In the genomic region with DNA sequence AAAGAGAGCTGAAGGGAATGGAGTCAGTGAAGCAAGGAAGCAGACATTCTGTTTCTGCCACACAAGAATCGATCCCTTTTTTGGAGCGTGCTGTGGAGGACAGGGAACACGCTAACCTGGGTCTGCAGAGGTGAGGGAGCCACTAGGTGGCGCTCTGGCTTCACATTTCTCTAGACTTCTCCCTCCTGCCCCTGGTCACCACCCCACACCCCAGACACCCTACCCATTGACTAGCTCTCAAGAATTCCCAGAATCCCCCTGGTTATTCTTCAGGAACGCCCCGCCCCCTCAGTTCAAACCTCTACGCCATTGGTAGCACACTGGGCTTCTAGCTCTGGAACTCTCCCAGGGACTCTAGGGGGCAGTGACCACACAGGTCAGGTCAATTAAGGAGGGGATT, we compare ENCODE assay signal across 8 mouse cellular contexts. TPM values are rescaled to one million over a fixed set of nuclear protein-coding genes. Genes with fewer than 3 reads are reported as not detected.
A peak's percentile ranks its signal among the peaks of the same experiment; 100 is the strongest.
DNase-seq lines count a peak whose midpoint lies in the region; ATAC-seq lines count a peak whose summit lies in the region.

No protein-coding gene starts in this region.

- ATAC-seq in hindbrain, embryonic 13.5 days (ENCODE audit: low FRiP score): peak; percentile 70

- no peak overlapping the region for H3K4me2 ChIP-seq in hindbrain, embryonic 13.5 days

- DNase-seq in adrenal gland, adult (ENCODE audit: inconsistent age in 2 of 2, low spot score in 1 of 2): peak; percentile 78 to 91
- no peak for DNase-seq in adrenal gland, adult 8-10 months
- DNase-seq in cerebellum, postnatal 36 days: peak; percentile 79 to 81
- DNase-seq in frontal cortex, postnatal 36 days (ENCODE audit: low spot score in 2 of 2): peak; percentile 70 to 76
- peak; percentile 50 to 58 for DNase-seq in layer of hippocampus, postnatal 14 days (ENCODE audit: low spot score in 2 of 2)
- peak; percentile 81 to 85 for DNase-seq in lung, postnatal 4 days
- peak; percentile 77 for DNase-seq in right cerebral cortex, postnatal 14 days

- no peak overlapping the region for H3K27ac ChIP-seq in hindbrain, embryonic 13.5 days

- no peak overlapping the region for H3K4me3 ChIP-seq in hindbrain, embryonic 13.5 days

- WGBS in hindbrain, embryonic 13.5 days: 35% methylated on average over 7 of the region's 7 CpGs

- no peaks in the 10 kb centered on the region for H3K9me3 ChIP-seq in hindbrain, embryonic 13.5 days

- H3K4me1 ChIP-seq in hindbrain, embryonic 13.5 days (replicated peaks): peaks cover 11% of the 10 kb centered on the region; the same call in 1 of the 2 replicates

- no peaks in the 10 kb centered on the region for H3K27me3 ChIP-seq in hindbrain, embryonic 13.5 days

- no peaks in the 10 kb centered on the region for H3K36me3 ChIP-seq in hindbrain, embryonic 13.5 days

- H3K9ac ChIP-seq in hindbrain, embryonic 13.5 days: no peak overlapping the region

RNA-seq across cellular contexts. Expression of gene Pmvk, which starts 4.8 kb away (rescaled TPM):
- total RNA-seq in adrenal gland, adult 8-10 months (2022): 10 to 100 TPM; 14.3 to 19.5 (median 15.7) TPM
- 101 and 105 TPM in 2 replicates for polyA plus RNA-seq in hindbrain, embryonic 13.5 days (2015; fragmentation: Nextera tagmentation; extraction: Ambion mirVana)
- 10 to 100 TPM; 35.3 to 38.7 TPM for total RNA-seq in layer of hippocampus, postnatal 14 days (2021)

RNA-seq across cellular contexts. Expression of gene Pbxip1, which starts 13.0 kb away (rescaled TPM):
- 100 to 1,000 TPM in 2 of 4 experiments, 10 to 100 TPM in 2; 57.0 to 119 (median 81.5) TPM for total RNA-seq in adrenal gland, adult 8-10 months (2022)
- polyA plus RNA-seq in hindbrain, embryonic 13.5 days (2015; fragmentation: Nextera tagmentation; extraction: Ambion mirVana): 19.4 and 20.4 TPM in 2 replicates
- 10 to 100 TPM; 44.5 to 54.0 TPM for total RNA-seq in layer of hippocampus, postnatal 14 days (2021)

RNA-seq across cellular contexts. Expression of gene Pygo2, which starts 19.5 kb away (rescaled TPM):
- 10 to 100 TPM; 42.1 to 45.1 (median 44.3) TPM for total RNA-seq in adrenal gland, adult 8-10 months (2022)
- 38.7 and 42.0 TPM in 2 replicates for polyA plus RNA-seq in hindbrain, embryonic 13.5 days (2015; fragmentation: Nextera tagmentation; extraction: Ambion mirVana)
- 10 to 100 TPM; 49.5 to 57.6 TPM for total RNA-seq in layer of hippocampus, postnatal 14 days (2021)

RNA-seq across cellular contexts. Expression of gene Shc1, which starts 31.3 kb away (rescaled TPM):
- 100 to 1,000 TPM; 108 to 136 (median 122) TPM for total RNA-seq in adrenal gland, adult 8-10 months (2022)
- 24.3 and 24.4 TPM in 2 replicates for polyA plus RNA-seq in hindbrain, embryonic 13.5 days (2015; fragmentation: Nextera tagmentation; extraction: Ambion mirVana)
- total RNA-seq in layer of hippocampus, postnatal 14 days (2021): 10 to 100 TPM; 14.2 to 15.0 TPM

RNA-seq across cellular contexts. Expression of gene Cks1b, which starts 31.4 kb away (rescaled TPM):
- total RNA-seq in adrenal gland, adult 8-10 months (2022): 10 to 100 TPM; 20.3 to 33.2 (median 27.4) TPM
- polyA plus RNA-seq in hindbrain, embryonic 13.5 days (2015; fragmentation: Nextera tagmentation; extraction: Ambion mirVana): 116 and 121 TPM in 2 replicates
- total RNA-seq in layer of hippocampus, postnatal 14 days (2021): 1 to 10 TPM; 4.6 to 6.5 TPM
